Comparison of ENCODE assay signal across 13 mouse cellular contexts in the genomic region with DNA sequence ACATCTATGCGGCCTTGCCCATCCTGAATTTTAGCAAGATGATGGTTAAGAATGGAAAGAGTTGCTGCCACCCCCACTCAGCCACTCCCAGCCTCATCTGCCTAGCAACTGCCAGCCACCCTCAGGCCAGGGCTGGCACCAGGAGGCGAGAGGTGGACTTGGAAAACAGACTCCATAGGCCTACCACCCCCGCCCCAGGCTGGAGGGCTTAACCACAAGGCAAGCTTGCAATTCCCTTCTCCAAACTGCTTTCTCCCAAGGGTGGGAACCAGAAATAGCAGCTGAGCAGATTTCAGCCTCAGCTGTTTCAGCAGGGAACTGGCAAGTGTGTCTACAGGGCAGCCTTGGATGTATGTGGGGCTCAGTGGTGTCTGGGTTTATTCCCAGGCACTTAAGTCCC. TPM values are rescaled to one million over a fixed set of nuclear protein-coding genes. Genes with fewer than 3 reads are reported as not detected.
DNase-seq lines count a peak whose midpoint lies in the region; ATAC-seq and TF ChIP-seq lines count a peak whose summit lies in the region.
"Had no signal": no experiment of that assay in that cellular context is flagged by ENCODE, and none has a peak within 500 bp of the region (broad histone marks: within the 10 kb centered on the region; RNA-seq: fewer than 3 reads in every experiment).

No protein-coding gene starts in this region.

- H3K9me3 ChIP-seq in liver, postnatal 0 days (ENCODE audit: low read length), result no peaks in the 10 kb centered on the region
- H3K9me3 ChIP-seq: forebrain, embryonic 12.5 days; stomach, embryonic 15.5 days had no signal

- peak overlapping the region; percentile 91 for H3K27ac ChIP-seq in cerebellum, adult 2 months (ENCODE audit: insufficient read depth, low read length)
- no peak overlapping the region for H3K27ac ChIP-seq in liver, postnatal 0 days (ENCODE audit: low read depth)
- H3K27ac ChIP-seq: forebrain, embryonic 12.5 days; stomach, embryonic 15.5 days had no signal

- TF ChIP-seq EP300 in liver, postnatal 0 days (IDR thresholded peaks at IDR 0.05; ENCODE audit: low read depth), result no peak

- peaks cover 41% of the 10 kb centered on the region for H3K4me1 ChIP-seq in cerebellum, adult 2 months (ENCODE audit: control insufficient read depth, insufficient read depth, low read length)
- H3K4me1 ChIP-seq in liver, postnatal 0 days (ENCODE audit: insufficient read depth), result no peaks in the 10 kb centered on the region
- H3K4me1 ChIP-seq: forebrain, embryonic 12.5 days; stomach, embryonic 15.5 days had no signal

- 17% methylated on average over 3 of the region's 3 CpGs for WGBS in cerebellum, adult 2 months
- WGBS in liver, postnatal 0 days (ENCODE audit: insufficient replicate concordance), result 87% methylated on average over 3 of the region's 3 CpGs

- peak; percentile 34 to 55 for DNase-seq in cerebellum, adult 2 months
- no peak for DNase-seq in cerebellum, adult 8-10 months
- DNase-seq in left cerebral cortex, adult 11 months (ENCODE audit: low spot score), result peak; percentile 69
- no peak for DNase-seq in left cerebral cortex, postnatal 4 days
- DNase-seq in left cerebral cortex, adult 9 months (ENCODE audit: low spot score in 2 of 2), result peak; percentile 63 to 84
- DNase-seq in telencephalon, adult 2 months (ENCODE audit: low read depth, low spot score), result peak; percentile 92
- DNase-seq in liver, postnatal 0 days, result no peak
- DNase-seq in gastrocnemius, adult 18-20 months (ENCODE audit: low spot score), result no peak
- DNase-seq: lung, postnatal 14 days had no signal

- no peak overlapping the region for H3K4me2 ChIP-seq in liver, postnatal 0 days (ENCODE audit: low read depth, low read length)
- H3K4me2 ChIP-seq: forebrain, embryonic 12.5 days; stomach, embryonic 15.5 days had no signal

- H3K4me3 ChIP-seq in cerebellum, adult 2 months (replicated peaks; ENCODE audit: insufficient read depth, low read depth, low read length), result no peak overlapping the region
- H3K4me3 ChIP-seq in liver, postnatal 0 days (ENCODE audit: low read depth, low read length), result no peak overlapping the region
- H3K4me3 ChIP-seq: forebrain, embryonic 12.5 days; stomach, embryonic 15.5 days had no signal

- no peak for TF ChIP-seq POLR2A in cerebellum, adult 2 months (IDR thresholded peaks at IDR 0.05; ENCODE audit: borderline replicate concordance, insufficient read depth, low read length)

- H3K36me3 ChIP-seq in liver, postnatal 0 days (replicated peaks; ENCODE audit: insufficient read depth, low read length), result peaks cover 95% of the 10 kb centered on the region

- no peak for TF ChIP-seq CTCF in cerebellum, adult 2 months (IDR thresholded peaks at IDR 0.05; ENCODE audit: borderline replicate concordance, insufficient read depth, low read depth, low read length)
- no peak for TF ChIP-seq CTCF in liver, postnatal 0 days (IDR thresholded peaks at IDR 0.05; ENCODE audit: low read depth)

- no peaks in the 10 kb centered on the region for H3K27me3 ChIP-seq in cerebellum, adult 2 months (ENCODE audit: control insufficient read depth, insufficient read depth, low read length)
- H3K27me3 ChIP-seq in liver, postnatal 0 days (ENCODE audit: insufficient read depth, low read length), result no peaks in the 10 kb centered on the region
- H3K27me3 ChIP-seq: forebrain, embryonic 12.5 days; stomach, embryonic 15.5 days had no signal

- ATAC-seq in liver, postnatal 0 days, result no peak
- ATAC-seq: inflammation-experienced regulatory T-cells, adult 6 months had no signal

- intact Hi-C loops in left cerebral cortex, postnatal 4 days (cut with DNase I), result no loop called here

- H3K9ac ChIP-seq in liver, postnatal 0 days (replicated peaks), result no peak overlapping the region
- H3K9ac ChIP-seq: forebrain, embryonic 12.5 days; stomach, embryonic 15.5 days had no signal

RNA-seq across cellular contexts. Expression of gene Capn12, which starts 21.6 kb away (rescaled TPM):
- 0.41 and 0.46 TPM in 2 replicates for polyA plus RNA-seq in cerebellum, adult 2 months (2012; rRNA removed)
- total RNA-seq in left cerebral cortex, postnatal 4 days (2021), result under 1 TPM; 0.18 to 0.52 TPM
- 0.09 and 0.23 TPM in 2 replicates for polyA plus RNA-seq in liver, postnatal 0 days (2015; fragmentation: Nextera tagmentation; extraction: Ambion mirVana)
- total RNA-seq in gastrocnemius, adult 18-20 months (2021), result under 1 TPM; 0.09 TPM

RNA-seq across cellular contexts. Expression of gene Lgals7, which starts 39.2 kb away (rescaled TPM):
- polyA plus RNA-seq in cerebellum, adult 2 months (2012; rRNA removed), result 0.16 TPM in 1 of 2 replicates, not detected in the other
- total RNA-seq in left cerebral cortex, postnatal 4 days (2021), result 1 to 10 TPM; 2.3 to 3.7 TPM
- 0.14 and 0.34 TPM in 2 replicates for polyA plus RNA-seq in liver, postnatal 0 days (2015; fragmentation: Nextera tagmentation; extraction: Ambion mirVana)
- under 1 TPM in 1 of 2 experiments, not detected in 1; 0.66 TPM for total RNA-seq in gastrocnemius, adult 18-20 months (2021)
- total RNA-seq: left cerebral cortex, adult 8-10 months had no signal

RNA-seq across cellular contexts. Expression of gene Actn4, which starts 59.3 kb away (rescaled TPM):
- polyA plus RNA-seq in cerebellum, adult 2 months (2012; rRNA removed), result 129 and 135 TPM in 2 replicates
- 100 to 1,000 TPM; 129 to 134 TPM for total RNA-seq in left cerebral cortex, postnatal 4 days (2021)
- polyA plus RNA-seq in liver, postnatal 0 days (2015; fragmentation: Nextera tagmentation; extraction: Ambion mirVana), result 76.3 and 81.2 TPM in 2 replicates
- total RNA-seq in gastrocnemius, adult 18-20 months (2021), result 10 to 100 TPM; 29.6 to 46.1 TPM

Comparison
In these comparisons a context has a peak if more than half of its experiments do, and no peak if none do; other contexts are left out.
1. DNase-seq: peak in cerebellum, adult 2 months (2 of 2), left cerebral cortex, adult 11 months (single experiment), left cerebral cortex, adult 9 months (2 of 2) and telencephalon, adult 2 months (single experiment); none in cerebellum, adult 8-10 months (single experiment), left cerebral cortex, postnatal 4 days (single experiment), liver, postnatal 0 days (single experiment) and gastrocnemius, adult 18-20 months (single experiment).